Mouse (Mus musculus): Measurements from ENCODE around the gene Cbx5.

- TF ChIP-seq CTCF (IDR thresholded peaks at IDR 0.05; ENCODE audit: low read depth), result no peak
- no peak for TF ChIP-seq EP300 (optimal IDR thresholded peaks at IDR 0.05)
Measured at GRCm38 (mm10) chr15:103253352-103253751, 13.7 kb upstream of the Cbx5 start.

Measured in stomach, postnatal 0 days (tissue).